Mouse (Mus musculus): ENCODE data around the gene Hk1. TPM values are rescaled to one million over a fixed set of nuclear protein-coding genes. Genes with fewer than 3 reads are reported as not detected.

Hk1 gene
- polyA plus RNA-seq, 1 experiment from 2014 or later = 24.1 TPM

DNA sequence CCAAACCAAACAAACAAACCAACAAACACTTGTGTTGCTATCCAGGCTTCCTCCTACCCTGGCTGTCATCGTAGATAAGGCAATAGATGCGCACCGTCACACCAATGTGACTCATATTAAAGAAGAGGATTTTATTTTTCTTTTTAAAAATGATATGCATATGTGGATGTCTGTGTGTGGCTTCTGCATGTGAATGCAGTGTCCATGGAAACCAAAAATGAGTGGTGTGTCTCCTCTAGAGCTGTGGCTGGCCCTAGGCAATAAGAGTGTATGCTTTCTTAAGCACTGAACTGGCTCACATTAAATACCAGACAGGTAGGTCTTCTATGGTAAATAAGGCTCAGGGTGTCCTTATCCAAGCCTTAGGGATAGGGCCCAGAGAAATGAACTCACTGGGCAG is 141.0 kb downstream of the Hk1 start:
- Histone ChIP-seq H3K4me2 (ENCODE audit: low read length) (no peak overlapping the region), H3K36me3 (ENCODE audit: control insufficient read depth, insufficient read depth, low read length) (no peaks in the 10 kb centered on the region), H3K4me3 (ENCODE audit: low read depth, low read length) (no peak overlapping the region), H3K9me3 (ENCODE audit: control insufficient read depth, low read length) (no peaks in the 10 kb centered on the region), H3K27me3 (replicated peaks; ENCODE audit: control insufficient read depth, insufficient read depth, low read length) (no peaks in the 10 kb centered on the region), H3K4me1 (replicated peaks; ENCODE audit: control insufficient read depth, insufficient read depth, low read length) (no peaks in the 10 kb centered on the region), H3K9ac (ENCODE audit: low read length) (no peak overlapping the region), H3K27ac (ENCODE audit: low read depth) (no peak overlapping the region)
- WGBS = 94% methylated on average over 3 of the region's 3 CpGs
- ATAC-seq (replicated peaks; ENCODE audit: low FRiP score, low TSS enrichment, low read depth) (no peak), DNase-seq (ENCODE audit: low spot score) (no peak)

DNA sequence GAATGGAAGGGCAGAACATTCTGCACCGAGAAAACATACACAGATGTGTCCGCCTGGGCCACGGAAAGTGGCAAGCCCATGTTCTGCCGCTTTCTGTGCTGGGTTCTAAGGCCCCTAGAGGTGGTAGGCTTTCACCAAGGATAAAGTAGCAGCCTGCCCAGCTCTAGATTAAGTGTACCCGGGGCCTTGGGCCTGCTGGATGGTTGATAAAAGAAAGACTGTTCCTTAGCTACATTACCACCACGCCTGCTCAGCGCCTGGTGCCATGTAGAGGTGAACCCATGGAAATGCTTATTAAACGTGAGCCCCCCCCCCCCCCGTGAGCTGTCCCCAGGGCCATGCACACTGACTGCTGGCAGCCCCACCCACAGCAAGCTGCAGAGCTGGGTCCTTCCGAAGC is 142.5 kb downstream of the Hk1 start:
- Histone ChIP-seq H3K27me3 (replicated peaks; ENCODE audit: control insufficient read depth, insufficient read depth, low read length) (no peaks in the 10 kb centered on the region), H3K27ac (ENCODE audit: low read depth) (no peak overlapping the region), H3K4me1 (replicated peaks; ENCODE audit: control insufficient read depth, insufficient read depth, low read length) (no peaks in the 10 kb centered on the region), H3K4me3 (ENCODE audit: low read depth, low read length) (no peak overlapping the region), H3K9ac (ENCODE audit: low read length) (no peak overlapping the region), H3K9me3 (ENCODE audit: control insufficient read depth, low read length) (no peaks in the 10 kb centered on the region), H3K4me2 (ENCODE audit: low read length) (no peak overlapping the region), H3K36me3 (ENCODE audit: control insufficient read depth, insufficient read depth, low read length) (no peaks in the 10 kb centered on the region)
- DNase-seq (ENCODE audit: low spot score) (no peak), ATAC-seq (replicated peaks; ENCODE audit: low FRiP score, low TSS enrichment, low read depth) (no peak)
- 88% methylated on average over 10 of the region's 10 CpGs for WGBS

DNA sequence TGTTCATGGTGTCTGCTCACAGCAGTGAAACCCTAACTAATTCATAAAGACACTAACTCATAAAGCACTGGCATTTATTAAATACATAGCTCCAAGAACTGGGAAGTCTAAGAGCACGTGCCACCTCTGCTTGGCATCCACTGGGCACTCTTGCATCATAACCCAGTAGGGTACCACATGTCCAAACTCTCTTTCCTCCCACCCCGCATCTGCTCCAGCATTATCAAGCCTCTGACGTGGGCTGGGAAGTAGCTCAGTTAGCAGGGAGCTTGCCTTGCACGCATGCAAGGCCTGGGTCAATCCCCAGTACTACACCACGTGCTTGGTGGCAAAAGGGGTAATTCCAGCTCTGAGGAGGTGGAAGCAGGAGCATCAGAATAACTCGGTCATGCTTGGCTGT is 143.5 kb downstream of the Hk1 start:
- Histone ChIP-seq H3K4me3 (ENCODE audit: low read depth, low read length) (no peak overlapping the region), H3K36me3 (ENCODE audit: control insufficient read depth, insufficient read depth, low read length) (no peaks in the 10 kb centered on the region), H3K4me1 (replicated peaks; ENCODE audit: control insufficient read depth, insufficient read depth, low read length) (peaks cover 6% of the 10 kb centered on the region; the same call in 1 of the 2 replicates), H3K9me3 (ENCODE audit: control insufficient read depth, low read length) (no peaks in the 10 kb centered on the region), H3K4me2 (ENCODE audit: low read length) (no peak overlapping the region), H3K27ac (ENCODE audit: low read depth) (no peak overlapping the region), H3K9ac (ENCODE audit: low read length) (no peak overlapping the region), H3K27me3 (replicated peaks; ENCODE audit: control insufficient read depth, insufficient read depth, low read length) (no peaks in the 10 kb centered on the region)
- 86% methylated on average over 6 of the region's 6 CpGs for WGBS
- ATAC-seq (replicated peaks; ENCODE audit: low FRiP score, low TSS enrichment, low read depth) = no peak
- no peak for DNase-seq (ENCODE audit: low spot score)

DNA sequence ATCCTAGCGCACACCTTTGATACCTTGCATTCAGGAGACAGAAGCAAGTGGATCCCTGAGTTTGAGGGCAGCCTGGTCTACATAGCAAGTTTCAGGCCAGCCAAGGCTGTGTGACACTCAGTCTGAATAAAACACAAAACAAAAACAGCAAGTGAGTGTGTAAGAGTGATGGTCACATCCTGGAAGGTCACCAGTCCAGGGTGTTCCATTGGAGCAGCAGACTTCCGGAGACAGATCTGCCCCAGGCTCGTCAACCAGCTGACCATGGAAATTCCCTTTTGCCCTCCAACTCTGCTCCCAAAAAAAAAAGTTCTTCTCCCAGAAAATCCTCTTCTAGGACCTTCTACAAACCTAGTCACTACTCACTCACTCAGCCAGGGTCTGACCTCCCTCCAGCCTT is 147.9 kb downstream of the Hk1 start:
- ATAC-seq (replicated peaks; ENCODE audit: low FRiP score, low TSS enrichment, low read depth) = no peak
- 67% methylated on average over 3 of the region's 3 CpGs for WGBS
- no peak for DNase-seq (ENCODE audit: low spot score)
- Histone ChIP-seq H3K4me1 (replicated peaks; ENCODE audit: control insufficient read depth, insufficient read depth, low read length) (peaks cover 20% of the 10 kb centered on the region; the same call in 1 of the 2 replicates), H3K27ac (ENCODE audit: low read depth) (no peak overlapping the region), H3K4me2 (ENCODE audit: low read length) (no peak overlapping the region), H3K4me3 (ENCODE audit: low read depth, low read length) (no peak overlapping the region), H3K9ac (ENCODE audit: low read length) (no peak overlapping the region), H3K36me3 (ENCODE audit: control insufficient read depth, insufficient read depth, low read length) (no peaks in the 10 kb centered on the region), H3K9me3 (ENCODE audit: control insufficient read depth, low read length) (no peaks in the 10 kb centered on the region), H3K27me3 (replicated peaks; ENCODE audit: control insufficient read depth, insufficient read depth, low read length) (no peaks in the 10 kb centered on the region)

DNA sequence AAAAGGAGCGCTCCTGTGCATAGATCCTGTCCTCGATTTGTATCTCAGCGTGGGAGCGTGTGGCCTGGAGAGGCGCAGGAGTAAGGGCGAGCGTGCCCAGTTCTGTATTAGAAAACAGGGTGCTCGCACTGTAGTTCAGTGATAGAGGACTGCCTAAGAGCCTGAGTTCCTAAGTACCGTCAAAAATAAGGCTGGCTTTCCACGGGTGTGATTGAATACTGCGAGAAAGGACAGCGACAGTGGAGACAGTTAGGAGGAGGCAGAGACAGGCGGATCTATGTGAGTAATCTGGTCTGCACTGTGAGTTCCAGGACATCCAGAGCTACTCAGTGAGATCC is 148.3 kb downstream of the Hk1 start:
- ATAC-seq (replicated peaks; ENCODE audit: low FRiP score, low TSS enrichment, low read depth) (no peak), DNase-seq (ENCODE audit: low spot score) (no peak)
- H3K9ac ChIP-seq (ENCODE audit: low read length) = peak overlapping the region; percentile 20; the same call in 1 of the 2 replicates
- H3K4me2 ChIP-seq (ENCODE audit: low read length) = peak overlapping the region; percentile 91
- no peaks in the 10 kb centered on the region for H3K36me3 ChIP-seq (ENCODE audit: control insufficient read depth, insufficient read depth, low read length)
- H3K27ac ChIP-seq (ENCODE audit: low read depth) = no peak overlapping the region
- 2% methylated on average over 13 of the region's 13 CpGs for WGBS
- H3K9me3 ChIP-seq (ENCODE audit: control insufficient read depth, low read length) = no peaks in the 10 kb centered on the region
- H3K4me3 ChIP-seq (ENCODE audit: low read depth, low read length) = peak overlapping the region; percentile 71
- peaks cover 20% of the 10 kb centered on the region; the same call in 1 of the 2 replicates for H3K4me1 ChIP-seq (replicated peaks; ENCODE audit: control insufficient read depth, insufficient read depth, low read length)
- H3K27me3 ChIP-seq (replicated peaks; ENCODE audit: control insufficient read depth, insufficient read depth, low read length) = no peaks in the 10 kb centered on the region

DNA sequence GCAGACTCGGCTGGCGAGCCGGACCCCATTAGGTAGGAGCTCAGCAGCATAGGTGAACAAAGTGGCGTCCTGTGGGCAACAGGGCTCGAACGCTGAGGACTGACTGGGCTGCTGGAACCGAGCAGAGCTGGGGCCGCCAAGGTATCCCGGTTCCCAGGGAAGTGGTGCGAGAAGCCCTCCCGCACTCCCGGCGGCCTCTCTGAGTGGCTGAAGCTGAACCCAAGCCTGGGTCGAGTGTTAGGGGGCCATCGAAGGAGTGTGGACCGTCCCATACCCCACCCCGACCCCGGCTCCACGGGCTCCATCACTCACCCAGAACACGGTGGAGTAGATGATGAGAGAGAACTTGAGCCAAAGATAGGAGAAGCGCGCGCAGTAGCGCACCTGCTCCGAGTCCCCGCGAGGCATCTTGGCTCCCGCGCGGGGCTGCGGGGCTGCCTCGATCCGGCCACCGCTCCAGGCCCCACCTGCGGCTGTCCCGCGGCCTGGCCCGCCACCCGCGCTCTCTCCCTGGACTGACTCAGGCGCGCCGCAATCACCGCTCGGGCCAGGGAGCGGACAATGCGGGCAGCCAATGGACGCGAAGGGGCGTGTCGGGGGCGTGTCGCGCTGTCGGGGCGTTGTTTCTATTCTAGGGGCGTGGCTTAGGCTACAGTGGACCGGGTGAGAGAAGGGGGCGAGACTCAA is 148.9 kb downstream of the Hk1 start, which contains the start of gene Tspan15:
Gene Tspan15 (minus strand): TSS at position 544 of the 687 bp plus-strand sequence.
- H3K9ac ChIP-seq (ENCODE audit: low read length) = peak within 1 kb of the TSS; percentile 58
- peak; percentile 98 for DNase-seq (ENCODE audit: low spot score)
- peak within 1 kb of the TSS; percentile 71 for H3K4me3 ChIP-seq (ENCODE audit: low read depth, low read length)
- no peaks in the 10 kb centered on the region for H3K9me3 ChIP-seq (ENCODE audit: control insufficient read depth, low read length)
- H3K27ac ChIP-seq (ENCODE audit: low read depth) = no peak within 1 kb of the TSS
- ATAC-seq (replicated peaks; ENCODE audit: low FRiP score, low TSS enrichment, low read depth) = peak; percentile 94
- no peaks in the 10 kb centered on the region for H3K27me3 ChIP-seq (replicated peaks; ENCODE audit: control insufficient read depth, insufficient read depth, low read length)
- WGBS = under 1% methylated on average over 59 of the region's 59 CpGs
- H3K4me1 ChIP-seq (replicated peaks; ENCODE audit: control insufficient read depth, insufficient read depth, low read length) = peaks cover 20% of the 10 kb centered on the region; the same call in 1 of the 2 replicates
- peak within 1 kb of the TSS; percentile 91 for H3K4me2 ChIP-seq (ENCODE audit: low read length)
- H3K36me3 ChIP-seq (ENCODE audit: control insufficient read depth, insufficient read depth, low read length) = no peaks in the 10 kb centered on the region

DNA sequence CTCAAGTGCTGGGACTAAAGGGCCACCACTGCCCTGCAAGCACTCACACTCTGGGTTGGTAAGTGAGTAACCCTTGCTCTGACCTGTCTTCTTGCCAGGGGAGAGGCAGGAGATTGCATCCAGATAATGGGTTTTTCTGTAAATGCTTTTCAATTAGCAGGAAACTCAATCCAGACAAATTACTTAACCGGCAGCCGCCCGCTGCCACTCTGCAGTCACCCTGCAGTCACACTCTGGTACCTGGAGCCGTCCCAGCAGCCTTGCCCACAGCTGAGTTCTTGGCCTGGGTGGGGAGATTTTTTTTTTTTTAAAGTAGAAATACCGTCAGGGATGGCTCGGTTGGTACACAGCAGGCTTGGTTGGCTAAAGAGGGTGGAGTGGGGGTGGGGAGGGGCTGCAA is 151.6 kb downstream of the Hk1 start:
- Histone ChIP-seq H3K27me3 (replicated peaks; ENCODE audit: control insufficient read depth, insufficient read depth, low read length) (no peaks in the 10 kb centered on the region), H3K36me3 (ENCODE audit: control insufficient read depth, insufficient read depth, low read length) (no peaks in the 10 kb centered on the region), H3K4me3 (ENCODE audit: low read depth, low read length) (no peak overlapping the region), H3K4me1 (replicated peaks; ENCODE audit: control insufficient read depth, insufficient read depth, low read length) (peaks cover 27% of the 10 kb centered on the region), H3K27ac (ENCODE audit: low read depth) (no peak overlapping the region), H3K4me2 (ENCODE audit: low read length) (no peak overlapping the region), H3K9me3 (ENCODE audit: control insufficient read depth, low read length) (no peaks in the 10 kb centered on the region), H3K9ac (ENCODE audit: low read length) (no peak overlapping the region)
- 70% methylated on average over 6 of the region's 6 CpGs for WGBS
- ATAC-seq (replicated peaks; ENCODE audit: low FRiP score, low TSS enrichment, low read depth) (no peak), DNase-seq (ENCODE audit: low spot score) (no peak)

DNA sequence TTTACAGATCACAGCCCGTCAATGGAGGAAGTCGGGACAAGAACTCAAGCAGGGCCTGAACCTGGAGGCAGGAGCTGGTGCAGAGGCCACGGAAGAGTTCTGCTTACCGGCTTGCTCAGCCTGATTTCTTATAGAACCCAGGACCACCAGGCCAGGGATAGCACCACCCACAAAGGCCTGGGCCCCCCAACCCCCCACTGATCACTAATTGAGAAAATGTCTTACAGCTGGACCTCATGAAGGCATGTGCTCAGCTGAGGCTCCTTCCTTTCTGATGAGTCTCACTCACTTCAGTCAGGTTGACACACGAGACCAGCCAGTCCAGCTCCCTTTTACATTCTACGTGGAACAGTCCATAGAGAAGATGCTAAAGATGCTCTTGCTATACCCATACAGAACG is 153.9 kb downstream of the Hk1 start:
- ATAC-seq (replicated peaks; ENCODE audit: low FRiP score, low TSS enrichment, low read depth) (no peak), DNase-seq (ENCODE audit: low spot score) (no peak)
- H3K4me3 ChIP-seq (ENCODE audit: low read depth, low read length) = no peak overlapping the region
- peaks cover 29% of the 10 kb centered on the region; the same call in 1 of the 2 replicates for H3K4me1 ChIP-seq (replicated peaks; ENCODE audit: control insufficient read depth, insufficient read depth, low read length)
- WGBS = 74% methylated on average over 7 of the region's 7 CpGs
- no peak overlapping the region for H3K9ac ChIP-seq (ENCODE audit: low read length)
- no peaks in the 10 kb centered on the region for H3K27me3 ChIP-seq (replicated peaks; ENCODE audit: control insufficient read depth, insufficient read depth, low read length)
- no peak overlapping the region for H3K4me2 ChIP-seq (ENCODE audit: low read length)
- no peaks in the 10 kb centered on the region for H3K36me3 ChIP-seq (ENCODE audit: control insufficient read depth, insufficient read depth, low read length)
- H3K27ac ChIP-seq (ENCODE audit: low read depth) = no peak overlapping the region
- no peaks in the 10 kb centered on the region for H3K9me3 ChIP-seq (ENCODE audit: control insufficient read depth, low read length)

DNA sequence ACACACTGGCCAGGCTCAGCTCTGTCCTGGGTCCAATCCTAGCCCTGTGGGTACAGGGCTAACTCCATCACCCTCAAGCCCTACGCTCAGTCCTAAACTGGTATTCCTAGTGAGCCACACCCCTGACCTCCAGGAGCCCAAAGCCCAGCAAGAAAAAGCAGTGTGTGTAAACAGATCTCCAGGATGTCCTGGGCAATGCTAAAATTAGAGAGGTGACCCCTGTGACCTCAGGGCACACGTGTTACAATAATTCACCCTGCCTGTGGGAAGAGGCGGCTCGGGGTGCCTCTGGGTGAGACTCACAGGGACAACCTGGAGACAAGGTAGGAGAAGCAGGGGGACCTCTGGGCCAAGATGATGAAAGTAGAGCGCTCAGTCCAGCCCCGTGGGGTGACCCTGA is 155.5 kb downstream of the Hk1 start:
- H3K4me3 ChIP-seq (ENCODE audit: low read depth, low read length) = no peak overlapping the region
- no peaks in the 10 kb centered on the region for H3K9me3 ChIP-seq (ENCODE audit: control insufficient read depth, low read length)
- H3K27ac ChIP-seq (ENCODE audit: low read depth) = no peak overlapping the region
- 51% methylated on average over 6 of the region's 6 CpGs for whole genome bisulfite sequencing
- no peak for DNase-seq (ENCODE audit: low spot score)
- H3K4me2 ChIP-seq (ENCODE audit: low read length) = no peak overlapping the region
- no peak for ATAC-seq (replicated peaks; ENCODE audit: low FRiP score, low TSS enrichment, low read depth)
- no peaks in the 10 kb centered on the region for H3K27me3 ChIP-seq (replicated peaks; ENCODE audit: control insufficient read depth, insufficient read depth, low read length)
- no peaks in the 10 kb centered on the region for H3K36me3 ChIP-seq (ENCODE audit: control insufficient read depth, insufficient read depth, low read length)
- no peak overlapping the region for H3K9ac ChIP-seq (ENCODE audit: low read length)
- H3K4me1 ChIP-seq (replicated peaks; ENCODE audit: control insufficient read depth, insufficient read depth, low read length) = peaks cover 18% of the 10 kb centered on the region; the same call in 1 of the 2 replicates
